Mouse (Mus musculus) gastrocnemius, postnatal 4 days (tissue): Measurements from ENCODE around the gene Slc1a3. TPM values are rescaled to one million over a fixed set of nuclear protein-coding genes. Genes with fewer than 3 reads are reported as not detected.
A peak's percentile ranks its signal among the peaks of the same experiment; 100 is the strongest.

Experiments
- DNase-seq, 2 experiments: peaks; one replicate each; pipeline ENCODE4 v3.0.0; 2021 to 2022; ENCODE audit warnings: low spot score in 2 of 2, mixed read lengths in 2 of 2
- total RNA-seq, 2 experiments: library from RNA; stranded (reverse); gene quantifications; 2 replicates each; pipeline ENCODE4 v1.2.3; 2021

Slc1a3 gene
- total RNA-seq, 2 experiments from 2014 or later, result 4.9 to 6.3 TPM

- no peak for DNase-seq
Measured at GRCm38 (mm10) chr15:8615511-8616224, 94.9 kb downstream of the Slc1a3 start.

- no peak for DNase-seq
Measured at GRCm38 (mm10) chr15:8614701-8615100, 95.9 kb downstream of the Slc1a3 start.

GRCm38 (mm10) chr15:8605538-8606188 lies 104.9 kb downstream of the Slc1a3 start:
- DNase-seq, result no peak

GRCm38 (mm10) chr15:8602362-8602761 lies 108.2 kb downstream of the Slc1a3 start:
- no peak for DNase-seq

- no peak for DNase-seq
Measured at GRCm38 (mm10) chr15:8601312-8602146, 109.0 kb downstream of the Slc1a3 start.

- no peak for DNase-seq
Measured at GRCm38 (mm10) chr15:8596375-8596900, 114.1 kb downstream of the Slc1a3 start.

- no peak for DNase-seq
Measured at GRCm38 (mm10) chr15:8595226-8595625, 115.3 kb downstream of the Slc1a3 start.

- peak in 1 of 2 experiments; percentile 49 for DNase-seq
Measured at GRCm38 (mm10) chr15:8589503-8590116, 121.0 kb downstream of the Slc1a3 start.

- DNase-seq, result no peak
Measured at GRCm38 (mm10) chr15:8588065-8588464, 122.5 kb downstream of the Slc1a3 start.

- DNase-seq, result peak in 1 of 2 experiments; percentile 29
Measured at GRCm38 (mm10) chr15:8586822-8587281, 123.7 kb downstream of the Slc1a3 start.

Other genes starting within 250 kb of the Slc1a3 start
- not detected for gene Gm2310, start 190.8 kb downstream of the Slc1a3 start, total RNA-seq